Mouse (Mus musculus) midbrain, embryonic 11.5 days (tissue): ENCODE results near the gene Sertad1. TPM values are rescaled to one million over a fixed set of nuclear protein-coding genes. Genes with fewer than 3 reads are reported as not detected.

ENCODE experiments used
- ATAC-seq: fragments of 200-750 bp; cut with Nextera tagmentation; 2 replicates; pipeline ENCODE4 v1.8.0; 2017; ENCODE audit warnings: moderate TSS enrichment, moderate library complexity; ENCODE audit not compliant: low FRiP score
- DNase-seq: peaks from one replicate; pipeline ENCODE4 v3.0.0; 2015; ENCODE audit warnings: low spot score; ENCODE audit errors: missing footprints
- H3K27ac ChIP-seq: fragments of 300-500 bp; sonication (generic); 2 replicates; pipeline ENCODE4 v1.5.1; 2014; ENCODE audit warnings: low read depth, low read length
- H3K27me3 ChIP-seq: fragments of 300-500 bp; sonication (generic); 2 replicates; pipeline ENCODE4 v1.6.1; 2014; ENCODE audit warnings: mild to moderate bottlenecking, low read length, moderate library complexity, mixed read lengths; ENCODE audit not compliant: control insufficient read depth, insufficient read depth
- H3K36me3 ChIP-seq: fragments of 300-500 bp; sonication (generic); 2 replicates; pipeline ENCODE4 v1.6.1; 2014; ENCODE audit warnings: mild to moderate bottlenecking, low read length, moderate library complexity, mixed read lengths; ENCODE audit not compliant: control insufficient read depth, insufficient read depth
- H3K4me1 ChIP-seq: fragments of 300-500 bp; sonication (generic); 2 replicates; pipeline ENCODE4 v1.6.1; 2014; ENCODE audit warnings: low read length; ENCODE audit not compliant: control insufficient read depth, insufficient read depth
- H3K4me2 ChIP-seq: fragments of 300-500 bp; sonication (generic); 2 replicates; pipeline ENCODE4 v1.6.1; 2014; ENCODE audit warnings: mild to moderate bottlenecking, moderate library complexity
- H3K4me3 ChIP-seq: fragments of 300-500 bp; sonication (generic); 2 replicates; pipeline ENCODE4 v1.5.1; 2014; ENCODE audit warnings: low read depth, low read length
- H3K9ac ChIP-seq: fragments of 300-500 bp; sonication (generic); 2 replicates; pipeline ENCODE4 v1.6.1; 2014; ENCODE audit warnings: low read length
- H3K9me3 ChIP-seq: fragments of 300-500 bp; sonication (generic); 2 replicates; pipeline ENCODE4 v1.6.1; 2016; ENCODE audit warnings: low read length; ENCODE audit not compliant: control insufficient read depth
- WGBS: fragments of 180-500 bp; shearing (Covaris S2); extraction: QIAGEN DNeasy Blood & Tissue Kit; methylation state at CpG from one replicate; pipeline ENCODE4 v1.1.7; 2014; 5-methylcytosine and 5-hydroxymethylcytosine counted together
- polyA plus RNA-seq: library from polyadenylated mRNA; unstranded; fragments of >200 nt; fragmentation: Nextera tagmentation; extraction: Ambion mirVana; gene quantifications from 2 replicates; pipeline ENCODE4 v1.2.1, GENCODE M21; 2014

Sertad1 gene
- polyA plus RNA-seq, 1 experiment from 2014 or later: 15.5 TPM

- Histone ChIP-seq H3K4me1 (peaks cover 8% of the 10 kb centered on the region; the same call in 1 of the 2 replicates), H3K27me3 (no peaks in the 10 kb centered on the region), H3K4me3 (peak overlapping the region; percentile 47; the same call in 1 of the 2 replicates), H3K4me2 (peak overlapping the region; percentile 64; the same call in 1 of the 2 replicates), H3K27ac (no peak overlapping the region), H3K9me3 (no peaks in the 10 kb centered on the region), H3K36me3 (no peaks in the 10 kb centered on the region), H3K9ac (no peak overlapping the region)
- peak; percentile 87 for DNase-seq
- 46% methylated on average over 9 of the region's 9 CpGs for WGBS
- ATAC-seq: no peak
Observed at GRCm38 (mm10) chr7:27506765-27507370, 20.2 kb downstream of the Sertad1 start.

GRCm38 (mm10) chr7:27507711-27508647, 21.3 kb downstream of the Sertad1 start:
- Histone ChIP-seq H3K27ac (peak overlapping the region; percentile 93), H3K27me3 (no peaks in the 10 kb centered on the region), H3K4me2 (peak overlapping the region; percentile 64), H3K36me3 (no peaks in the 10 kb centered on the region), H3K4me1 (peaks cover 8% of the 10 kb centered on the region; the same call in 1 of the 2 replicates), H3K9me3 (no peaks in the 10 kb centered on the region), H3K9ac (peak overlapping the region; percentile 75), H3K4me3 (peak overlapping the region; percentile 47)
- WGBS: under 1% methylated on average over 53 of the region's 54 CpGs
- DNase-seq (peak; percentile 100), ATAC-seq (peak; percentile 94)

- no peaks in the 10 kb centered on the region for H3K27me3 ChIP-seq
- H3K27ac ChIP-seq: peak overlapping the region; percentile 30; the same call in 1 of the 2 replicates
- DNase-seq (peak; percentile 88), ATAC-seq (peak; percentile 50)
- no peak overlapping the region for H3K9ac ChIP-seq
- WGBS: 28% methylated on average over 6 of the region's 6 CpGs
- H3K9me3 ChIP-seq: no peaks in the 10 kb centered on the region
- H3K4me3 ChIP-seq: peak overlapping the region; percentile 47; the same call in 1 of the 2 replicates
- peak overlapping the region; percentile 64 for H3K4me2 ChIP-seq
- H3K4me1 ChIP-seq: peaks cover 8% of the 10 kb centered on the region; the same call in 1 of the 2 replicates
- H3K36me3 ChIP-seq: no peaks in the 10 kb centered on the region
Observed at GRCm38 (mm10) chr7:27508648-27509005, 21.9 kb downstream of the Sertad1 start.

GRCm38 (mm10) chr7:27510809-27511208, 24.1 kb downstream of the Sertad1 start:
- DNase-seq (no peak), ATAC-seq (no peak)
- H3K4me3 ChIP-seq: no peak overlapping the region
- no peak overlapping the region for H3K4me2 ChIP-seq
- WGBS: 86% methylated on average over 2 of the region's 2 CpGs
- no peaks in the 10 kb centered on the region for H3K27me3 ChIP-seq
- H3K9ac ChIP-seq: no peak overlapping the region
- no peaks in the 10 kb centered on the region for H3K9me3 ChIP-seq
- H3K27ac ChIP-seq: no peak overlapping the region
- peaks cover 8% of the 10 kb centered on the region; the same call in 1 of the 2 replicates for H3K4me1 ChIP-seq
- H3K36me3 ChIP-seq: no peaks in the 10 kb centered on the region

- DNase-seq (peak; percentile 62), ATAC-seq (no peak)
- no peaks in the 10 kb centered on the region for H3K9me3 ChIP-seq
- H3K9ac ChIP-seq: no peak overlapping the region
- no peak overlapping the region for H3K4me2 ChIP-seq
- H3K4me1 ChIP-seq: no peaks in the 10 kb centered on the region
- H3K36me3 ChIP-seq: no peaks in the 10 kb centered on the region
- 79% methylated on average over 9 of the region's 9 CpGs for WGBS
- H3K4me3 ChIP-seq: no peak overlapping the region
- H3K27ac ChIP-seq: no peak overlapping the region
- H3K27me3 ChIP-seq: no peaks in the 10 kb centered on the region
Observed at GRCm38 (mm10) chr7:27514961-27515360, 28.3 kb downstream of the Sertad1 start.

- H3K27me3 ChIP-seq: no peaks in the 10 kb centered on the region
- WGBS: 85% methylated on average over 9 of the region's 9 CpGs
- H3K9me3 ChIP-seq: no peaks in the 10 kb centered on the region
- H3K36me3 ChIP-seq: no peaks in the 10 kb centered on the region
- H3K9ac ChIP-seq: no peak overlapping the region
- no peak overlapping the region for H3K27ac ChIP-seq
- no peaks in the 10 kb centered on the region for H3K4me1 ChIP-seq
- ATAC-seq: no peak
- H3K4me2 ChIP-seq: no peak overlapping the region
- DNase-seq: peak; percentile 65
- H3K4me3 ChIP-seq: no peak overlapping the region
Observed at GRCm38 (mm10) chr7:27518314-27518713, 31.6 kb downstream of the Sertad1 start.

- Histone ChIP-seq H3K27ac (no peak overlapping the region), H3K4me2 (no peak overlapping the region), H3K36me3 (no peaks in the 10 kb centered on the region), H3K4me3 (no peak overlapping the region), H3K9ac (no peak overlapping the region), H3K4me1 (no peaks in the 10 kb centered on the region), H3K27me3 (no peaks in the 10 kb centered on the region), H3K9me3 (no peaks in the 10 kb centered on the region)
- DNase-seq (peak; percentile 35), ATAC-seq (no peak)
Observed at GRCm38 (mm10) chr7:27520104-27520503, 33.4 kb downstream of the Sertad1 start.

GRCm38 (mm10) chr7:27520599-27520998, 33.9 kb downstream of the Sertad1 start:
- H3K4me2 ChIP-seq: no peak overlapping the region
- DNase-seq: peak; percentile 37
- H3K9me3 ChIP-seq: no peaks in the 10 kb centered on the region
- H3K27me3 ChIP-seq: no peaks in the 10 kb centered on the region
- no peaks in the 10 kb centered on the region for H3K4me1 ChIP-seq
- no peak overlapping the region for H3K27ac ChIP-seq
- WGBS: 80% methylated on average over 1 of the region's 1 CpGs
- H3K4me3 ChIP-seq: no peak overlapping the region
- H3K36me3 ChIP-seq: no peaks in the 10 kb centered on the region
- H3K9ac ChIP-seq: no peak overlapping the region
- ATAC-seq: no peak

GRCm38 (mm10) chr7:27522967-27523366, 36.3 kb downstream of the Sertad1 start, which contains the start of gene Hipk4:
Gene Hipk4, plus strand, starts transcription at chr7:27523267.
- no peaks in the 10 kb centered on the region for H3K36me3 ChIP-seq
- DNase-seq: peak; percentile 54
- no peaks in the 10 kb centered on the region for H3K4me1 ChIP-seq
- H3K27ac ChIP-seq: no peak within 1 kb of the TSS
- H3K9ac ChIP-seq: no peak within 1 kb of the TSS
- H3K9me3 ChIP-seq: no peaks in the 10 kb centered on the region
- ATAC-seq: no peak
- H3K4me2 ChIP-seq: no peak within 1 kb of the TSS
- WGBS: 56% methylated on average over 5 of the region's 5 CpGs
- no peaks in the 10 kb centered on the region for H3K27me3 ChIP-seq
- no peak within 1 kb of the TSS for H3K4me3 ChIP-seq
